Mouse (Mus musculus) kidney, postnatal 0 days (tissue): ENCODE measurements around the gene Fam3b. TPM values are rescaled to one million over a fixed set of nuclear protein-coding genes. Genes with fewer than 3 reads are reported as not detected.

Source experiments
- ATAC-seq: fragments of 200-750 bp; cut with Nextera tagmentation; replicated peaks from 2 replicates; pipeline ENCODE4 v1.8.0; 2017; ENCODE audit warnings: low read depth, moderate number of reproducible peaks, moderate TSS enrichment, moderate library complexity; ENCODE audit not compliant: low FRiP score
- DNase-seq: peaks from one replicate; pipeline ENCODE4 v3.0.0-alpha.2; 2016; ENCODE audit warnings: low spot score
- H3K27ac ChIP-seq: fragments of 300-500 bp; sonication (generic); 2 replicates; pipeline ENCODE4 v1.5.1; 2014; ENCODE audit warnings: mild to moderate bottlenecking
- H3K27me3 ChIP-seq: fragments of 300-500 bp; sonication (generic); 2 replicates; pipeline ENCODE4 v1.6.1; 2014; ENCODE audit warnings: low read length, mixed read lengths; ENCODE audit not compliant: insufficient read depth
- H3K36me3 ChIP-seq: fragments of 300-500 bp; sonication (generic); 2 replicates; pipeline ENCODE4 v1.6.1; 2014; ENCODE audit warnings: low read length, mixed read lengths; ENCODE audit not compliant: insufficient read depth
- H3K4me1 ChIP-seq: fragments of 300-500 bp; sonication (generic); replicated peaks from 2 replicates; pipeline ENCODE4 v1.6.1; 2014; ENCODE audit warnings: antibody characterized with exemption, low read length, mixed read lengths; ENCODE audit not compliant: insufficient read depth
- H3K4me2 ChIP-seq: fragments of 300-500 bp; sonication (generic); 2 replicates; pipeline ENCODE4 v1.6.1; 2014; ENCODE audit warnings: mild to moderate bottlenecking, low read length, moderate library complexity, mixed read lengths
- H3K4me3 ChIP-seq: fragments of 300-500 bp; sonication (generic); replicated peaks from 2 replicates; pipeline ENCODE4 v1.5.1; 2014; ENCODE audit warnings: low read depth, low read length
- H3K9ac ChIP-seq: fragments of 300-500 bp; sonication (generic); 2 replicates; pipeline ENCODE4 v1.6.1; 2014; ENCODE audit warnings: low read depth, low read length
- H3K9me3 ChIP-seq: fragments of 300-500 bp; sonication (generic); replicated peaks from 2 replicates; pipeline ENCODE4 v1.6.1; 2016; ENCODE audit warnings: low read length, inconsistent platforms, mixed read lengths
- CTCF ChIP-seq: IDR thresholded peaks from 2 replicates; pipeline ENCODE4 v1.5.1; 2016; ENCODE audit warnings: antibody characterized with exemption, low read depth, mild to moderate bottlenecking, moderate library complexity
- WGBS: fragments of 180-500 bp; shearing (Covaris S2); extraction: QIAGEN DNeasy Blood & Tissue Kit; methylation state at CpG from one replicate; pipeline ENCODE4 v1.1.7; 2014; 5-methylcytosine and 5-hydroxymethylcytosine counted together
- polyA plus RNA-seq: library from polyadenylated mRNA; unstranded; fragments of >200 nt; fragmentation: Nextera tagmentation; extraction: Ambion mirVana; gene quantifications from 2 replicates; pipeline ENCODE4 v1.2.1, GENCODE M21; 2015

Gene Fam3b
- polyA plus RNA-seq, result not detected in 2 replicates

GRCm38 (mm10) chr16:97514099-97514940, at the start of gene Fam3b:
TSS of gene Fam3b (minus strand) at chr16:97514816.
- WGBS, result 69% methylated on average over 4 of the region's 4 CpGs
- no peak for ATAC-seq
- H3K27me3 ChIP-seq, result no peaks in the 10 kb centered on the region
- TF ChIP-seq CTCF, result no peak
- no peaks in the 10 kb centered on the region for H3K36me3 ChIP-seq
- H3K4me1 ChIP-seq, result no peaks in the 10 kb centered on the region
- no peak for DNase-seq
- H3K9me3 ChIP-seq, result no peaks in the 10 kb centered on the region
- H3K4me2 ChIP-seq, result no peak within 1 kb of the TSS
- no peak within 1 kb of the TSS for H3K27ac ChIP-seq
- H3K4me3 ChIP-seq, result no peak within 1 kb of the TSS
- no peak within 1 kb of the TSS for H3K9ac ChIP-seq

DNA sequence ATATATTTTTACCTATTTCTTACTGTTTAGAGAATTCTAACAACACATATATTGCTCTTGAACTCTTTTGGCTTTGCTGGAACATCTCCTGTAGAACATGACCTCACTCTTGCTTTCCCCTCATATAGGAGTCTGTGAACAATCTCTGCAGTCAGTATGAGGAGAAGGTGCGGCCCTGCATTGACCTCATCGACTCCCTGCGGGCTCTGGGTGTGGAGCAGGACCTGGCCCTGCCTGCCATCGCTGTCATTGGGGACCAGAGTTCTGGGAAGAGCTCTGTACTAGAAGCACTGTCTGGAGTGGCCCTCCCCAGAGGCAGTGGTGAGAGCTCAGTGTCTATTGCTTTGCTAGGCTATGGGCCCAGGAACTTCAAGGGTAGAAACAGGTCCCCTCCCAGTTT, 29.7 kb upstream of the Fam3b start:
- Histone ChIP-seq H3K4me2 (no peak overlapping the region), H3K4me3 (no peak overlapping the region), H3K36me3 (0 out of 2 replicates have a peak, but pooled peaks cover 11% of the 10 kb centered on the region), H3K9ac (no peak overlapping the region), H3K4me1 (no peaks in the 10 kb centered on the region), H3K27ac (no peak overlapping the region), H3K27me3 (no peaks in the 10 kb centered on the region), H3K9me3 (no peaks in the 10 kb centered on the region)
- no peak for DNase-seq
- no peak for ATAC-seq
- TF ChIP-seq CTCF, result no peak
- 80% methylated on average over 4 of the region's 4 CpGs for WGBS

GRCm38 (mm10) chr16:97536859-97537258, 22.2 kb upstream of the Fam3b start:
- ATAC-seq (no peak), DNase-seq (no peak)
- H3K36me3 ChIP-seq, result 0 out of 2 replicates have a peak, but pooled peaks cover 6% of the 10 kb centered on the region
- no peak overlapping the region for H3K27ac ChIP-seq
- H3K4me1 ChIP-seq, result peaks cover 6% of the 10 kb centered on the region; the same call in 1 of the 2 replicates
- 56% methylated on average over 1 of the region's 1 CpGs for WGBS
- H3K9me3 ChIP-seq, result no peaks in the 10 kb centered on the region
- peak overlapping the region; percentile 9; the same call in 1 of the 2 replicates for H3K9ac ChIP-seq
- H3K27me3 ChIP-seq, result no peaks in the 10 kb centered on the region
- H3K4me3 ChIP-seq, result peak overlapping the region; percentile 28
- peak overlapping the region; percentile 56 for H3K4me2 ChIP-seq
- TF ChIP-seq CTCF, result no peak

DNA sequence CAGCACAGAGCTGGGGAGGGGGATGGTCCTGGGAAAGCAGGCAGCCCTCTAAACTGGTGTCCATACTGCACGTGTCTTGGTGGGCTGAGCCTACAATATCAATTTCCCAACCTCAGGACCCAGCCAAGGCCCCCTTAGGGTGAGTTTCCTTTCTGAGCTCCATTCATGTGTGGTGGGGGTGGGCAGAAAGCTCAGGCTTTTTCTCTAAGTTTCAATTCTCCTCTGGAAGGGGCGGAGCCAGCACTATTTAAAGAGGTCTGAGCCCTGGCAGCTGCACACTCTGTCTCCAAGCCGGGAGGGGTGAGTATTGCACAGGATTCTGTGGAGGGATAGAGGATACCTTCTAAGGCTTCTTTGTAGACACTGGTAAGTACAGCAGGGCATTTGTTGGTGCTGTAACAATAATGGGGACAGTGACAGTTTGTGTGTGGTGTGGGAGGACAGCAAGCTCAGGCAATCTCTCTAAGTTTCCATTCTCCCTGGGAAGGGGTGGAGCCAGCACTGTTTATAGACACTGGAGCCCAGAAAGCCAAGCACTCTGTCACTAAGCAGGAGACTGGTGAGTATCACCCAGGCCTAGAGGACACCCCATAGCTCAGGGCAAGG, 21.3 kb upstream of the Fam3b start:
- no peak for TF ChIP-seq CTCF
- peak; percentile 88 for DNase-seq
- WGBS, result 13% methylated on average over 3 of the region's 3 CpGs
- Histone ChIP-seq H3K9me3 (no peaks in the 10 kb centered on the region), H3K9ac (0 out of 2 replicates have a peak overlapping the region, but pooled peaks have one; percentile 14), H3K4me1 (peaks cover 6% of the 10 kb centered on the region; the same call in 1 of the 2 replicates), H3K27me3 (no peaks in the 10 kb centered on the region), H3K36me3 (0 out of 2 replicates have a peak, but pooled peaks cover 6% of the 10 kb centered on the region), H3K4me2 (peak overlapping the region; percentile 56), H3K4me3 (peak overlapping the region; percentile 28), H3K27ac (peak overlapping the region; percentile 94)
- peak; percentile 64 for ATAC-seq

DNA sequence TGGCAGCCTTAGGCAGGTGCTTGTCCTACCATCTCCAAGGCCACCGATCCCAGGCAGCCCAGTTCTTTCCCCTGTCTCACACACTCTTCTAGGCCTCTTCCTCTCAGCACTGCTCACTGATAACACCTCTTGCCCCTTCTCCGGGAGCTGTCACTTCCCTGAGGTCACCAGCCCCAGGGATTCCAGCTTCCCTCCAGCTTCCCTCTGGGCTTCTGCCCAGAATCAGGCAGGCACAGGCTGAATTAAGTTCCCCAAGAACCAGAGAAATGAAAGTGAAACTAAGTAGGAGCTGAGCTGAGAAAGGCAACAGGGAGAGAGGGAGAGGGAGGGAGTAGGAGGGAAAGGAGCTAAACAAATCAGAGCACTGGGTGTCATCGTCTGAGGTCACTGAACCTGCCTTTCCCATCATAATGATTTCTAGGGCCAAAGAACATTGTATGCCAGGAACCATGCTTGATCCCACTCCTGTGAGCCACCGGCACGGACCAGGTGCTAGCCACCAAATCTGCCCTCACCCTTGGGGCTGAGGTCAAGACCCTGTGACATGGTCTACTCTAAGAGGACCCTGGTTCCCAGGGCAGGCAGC, 20.4 kb upstream of the Fam3b start:
- no peak overlapping the region for H3K4me3 ChIP-seq
- H3K4me2 ChIP-seq, result peak overlapping the region; percentile 56
- 11% methylated on average over 5 of the region's 5 CpGs for WGBS
- peak overlapping the region; percentile 14; the same call in 1 of the 2 replicates for H3K9ac ChIP-seq
- H3K4me1 ChIP-seq, result peaks cover 6% of the 10 kb centered on the region; the same call in 1 of the 2 replicates
- H3K9me3 ChIP-seq, result no peaks in the 10 kb centered on the region
- H3K27ac ChIP-seq, result peak overlapping the region; percentile 94
- ATAC-seq (peak; percentile 87), DNase-seq (peak; percentile 95)
- 0 out of 2 replicates have a peak, but pooled peaks cover 3% of the 10 kb centered on the region for H3K36me3 ChIP-seq
- H3K27me3 ChIP-seq, result no peaks in the 10 kb centered on the region
- no peak for TF ChIP-seq CTCF

GRCm38 (mm10) chr16:97534448-97534847, 19.8 kb upstream of the Fam3b start:
- ATAC-seq, result no peak
- Histone ChIP-seq H3K4me3 (no peak overlapping the region), H3K9me3 (no peaks in the 10 kb centered on the region), H3K4me1 (peaks cover 6% of the 10 kb centered on the region; the same call in 1 of the 2 replicates), H3K27ac (peak overlapping the region; percentile 94), H3K9ac (peak overlapping the region; percentile 14; the same call in 1 of the 2 replicates), H3K27me3 (no peaks in the 10 kb centered on the region), H3K4me2 (peak overlapping the region; percentile 56), H3K36me3 (no peaks in the 10 kb centered on the region)
- WGBS, result 42% methylated on average over 1 of the region's 1 CpGs
- DNase-seq, result no peak
- TF ChIP-seq CTCF, result no peak
